Mouse (Mus musculus) testis, adult 2 months (tissue): Measurements from ENCODE around the gene Bank1.

ENCODE experiments used
- CTCF ChIP-seq: fragments of 200-500 bp; IDR thresholded peaks from 2 replicates; pipeline ENCODE4 v1.5.1; 2012; ENCODE audit warnings: low read depth, mild to moderate bottlenecking, inconsistent platforms, low read length, moderate library complexity; ENCODE audit not compliant: control insufficient read depth, insufficient read depth, insufficient replicate concordance
- POLR2A ChIP-seq: fragments of 200-500 bp; IDR thresholded peaks from 2 replicates; pipeline ENCODE4 v1.6.1; 2012; ENCODE audit warnings: low read depth, mild to moderate bottlenecking, inconsistent platforms, low read length, moderate library complexity; ENCODE audit not compliant: control insufficient read depth

- TF ChIP-seq CTCF: no peak
- TF ChIP-seq POLR2A: no peak
Observed at GRCm38 (mm10) chr3:136302541-136302940, 23.3 kb downstream of the Bank1 start.
